Mouse (Mus musculus): ENCODE measurements around the gene Ccdc33. TPM values are rescaled to one million over a fixed set of nuclear protein-coding genes. Genes with fewer than 3 reads are reported as not detected.
A peak's percentile ranks its signal among the peaks of the same experiment; 100 is the strongest.

Ccdc33 gene
- total and polyA plus RNA-seq, 3 experiments: 0.21 to 0.84 (median 0.34) TPM

- peak; percentile 84 for DNase-seq
Observed at GRCm38 (mm10) chr9:58011027-58011426, 107.6 kb downstream of the Ccdc33 start.

GRCm38 (mm10) chr9:58009588-58009987, 109.0 kb downstream of the Ccdc33 start:
- DNase-seq: no peak

- DNase-seq: peak; percentile 94
Observed at GRCm38 (mm10) chr9:58009015-58009362, 109.6 kb downstream of the Ccdc33 start.

GRCm38 (mm10) chr9:58008336-58009014, 110.1 kb downstream of the Ccdc33 start:
- no peak for DNase-seq

GRCm38 (mm10) chr9:58005753-58006461, 112.7 kb downstream of the Ccdc33 start, which contains the start of gene Cyp11a1:
Cyp11a1 (plus strand) TSS chr9:58006411.
- DNase-seq: no peak

- DNase-seq: peak; percentile 78
Observed at GRCm38 (mm10) chr9:58003272-58003671, 115.4 kb downstream of the Ccdc33 start.

- peak; percentile 77 for DNase-seq
Observed at GRCm38 (mm10) chr9:57999676-58000075, 118.9 kb downstream of the Ccdc33 start.

GRCm38 (mm10) chr9:57998685-57999084, 119.9 kb downstream of the Ccdc33 start:
- DNase-seq: peak; percentile 45

GRCm38 (mm10) chr9:57998032-57998659, 120.5 kb downstream of the Ccdc33 start:
- DNase-seq: peak; percentile 62

GRCm38 (mm10) chr9:57997511-57998031, 121.1 kb downstream of the Ccdc33 start:
- no peak for DNase-seq

- DNase-seq: no peak
Observed at GRCm38 (mm10) chr9:57995282-57995681, 123.3 kb downstream of the Ccdc33 start.

- no peak for DNase-seq
Observed at GRCm38 (mm10) chr9:57992781-57993591, 125.6 kb downstream of the Ccdc33 start.

- DNase-seq: no peak
Observed at GRCm38 (mm10) chr9:57992060-57992459, 126.6 kb downstream of the Ccdc33 start.

GRCm38 (mm10) chr9:57990438-57991110, 128.0 kb downstream of the Ccdc33 start:
- peak; percentile 52 for DNase-seq

GRCm38 (mm10) chr9:57989309-57989708, 129.3 kb downstream of the Ccdc33 start:
- DNase-seq: no peak

GRCm38 (mm10) chr9:57988098-57988497, 130.5 kb downstream of the Ccdc33 start:
- no peak for DNase-seq

- no peak for DNase-seq
Observed at GRCm38 (mm10) chr9:57986293-57986692, 132.3 kb downstream of the Ccdc33 start.

- DNase-seq: no peak
Observed at GRCm38 (mm10) chr9:57985304-57985703, 133.3 kb downstream of the Ccdc33 start.

GRCm38 (mm10) chr9:57980570-57980969, 138.1 kb downstream of the Ccdc33 start:
- no peak for DNase-seq

GRCm38 (mm10) chr9:57978858-57979257, 139.8 kb downstream of the Ccdc33 start:
- no peak for DNase-seq
